Mouse (Mus musculus) neural tube, embryonic 12.5 days (tissue): ENCODE measurements around the gene F13a1. TPM values are rescaled to one million over a fixed set of nuclear protein-coding genes. Genes with fewer than 3 reads are reported as not detected.

Experiments used
- ATAC-seq: fragments of 200-750 bp; cut with Nextera tagmentation; 2 replicates; pipeline ENCODE4 v1.8.0; 2017; ENCODE audit warnings: low read depth, mild to moderate bottlenecking, moderate TSS enrichment, moderate library complexity; ENCODE audit not compliant: low FRiP score
- H3K27ac ChIP-seq: fragments of 300-500 bp; sonication (generic); 2 replicates; pipeline ENCODE4 v1.5.1; 2016
- H3K27me3 ChIP-seq: fragments of 300-500 bp; sonication (generic); replicated peaks from 2 replicates; pipeline ENCODE4 v1.6.1; 2016; ENCODE audit warnings: mild to moderate bottlenecking
- H3K36me3 ChIP-seq: fragments of 300-500 bp; sonication (generic); 2 replicates; pipeline ENCODE4 v1.6.1; 2016; ENCODE audit warnings: mild to moderate bottlenecking
- H3K4me1 ChIP-seq: fragments of 300-500 bp; sonication (generic); 2 replicates; pipeline ENCODE4 v1.6.1; 2016
- H3K4me2 ChIP-seq: fragments of 300-500 bp; sonication (generic); replicated peaks from 2 replicates; pipeline ENCODE4 v1.6.1; 2016; ENCODE audit warnings: mild to moderate bottlenecking
- H3K4me3 ChIP-seq: fragments of 300-500 bp; sonication (generic); 2 replicates; pipeline ENCODE4 v1.5.1; 2016
- H3K9ac ChIP-seq: fragments of 300-500 bp; sonication (generic); 2 replicates; pipeline ENCODE4 v1.6.1; 2016; ENCODE audit warnings: mild to moderate bottlenecking
- H3K9me3 ChIP-seq: fragments of 300-500 bp; sonication (generic); 2 replicates; pipeline ENCODE4 v1.6.1; 2016; ENCODE audit warnings: mild to moderate bottlenecking
- WGBS: fragments of 180-500 bp; shearing (Covaris S2); methylation state at CpG from one replicate; pipeline ENCODE4 v1.1.7; 2016; 5-methylcytosine and 5-hydroxymethylcytosine counted together
- polyA plus RNA-seq: library from polyadenylated mRNA; unstranded; fragments of >200 nt; fragmentation: Nextera tagmentation; extraction: Ambion mirVana; gene quantifications from 2 replicates; pipeline ENCODE4 v1.2.1, GENCODE M21; 2016

The F13a1 gene
- polyA plus RNA-seq, 1 experiment from 2014 or later = 8.6 TPM

DNA sequence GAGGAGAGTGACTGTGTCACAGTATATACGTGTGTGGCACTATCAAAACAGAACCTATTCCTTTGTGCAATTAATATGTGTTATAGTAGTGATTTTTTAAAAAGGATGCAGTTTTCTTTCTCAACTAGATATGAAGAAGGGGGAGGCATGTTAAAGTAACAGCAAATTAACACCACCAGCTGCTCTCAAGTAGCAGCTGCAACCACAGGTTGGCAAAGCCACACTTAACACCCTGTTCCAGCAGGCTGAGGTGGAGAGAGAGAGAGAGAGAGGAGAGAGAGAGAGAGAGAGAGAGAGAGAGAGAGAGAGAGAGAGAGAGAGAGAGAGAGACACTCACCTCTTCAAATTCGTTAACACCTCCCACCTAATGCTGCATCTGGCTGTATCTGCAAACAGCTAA lies 28.5 kb downstream of the F13a1 start:
- Histone ChIP-seq H3K27ac (no peak overlapping the region), H3K9me3 (no peaks in the 10 kb centered on the region), H3K4me3 (no peak overlapping the region), H3K27me3 (no peaks in the 10 kb centered on the region), H3K4me2 (no peak overlapping the region), H3K4me1 (no peaks in the 10 kb centered on the region), H3K9ac (no peak overlapping the region), H3K36me3 (no peaks in the 10 kb centered on the region)
- WGBS = 77% methylated on average over 2 of the region's 2 CpGs
- ATAC-seq = no peak

DNA sequence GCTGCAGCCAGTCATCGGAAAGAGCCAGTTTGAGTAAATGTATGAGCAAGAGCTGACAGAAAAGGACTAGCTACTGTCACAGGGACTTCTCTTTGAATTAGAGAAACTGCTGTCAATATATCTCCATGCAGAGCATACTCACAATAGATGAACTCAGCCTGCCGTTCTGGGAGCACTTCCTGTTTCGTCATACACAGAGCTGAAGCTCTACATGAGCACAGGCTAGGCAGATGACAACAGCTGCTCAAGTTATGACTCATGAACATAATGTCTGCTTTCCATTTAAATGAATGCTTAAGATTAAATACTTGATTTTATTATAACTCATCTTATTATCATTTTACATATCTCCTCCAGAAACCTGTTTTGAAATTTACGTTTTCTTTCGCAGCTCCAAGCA lies 39.3 kb downstream of the F13a1 start:
- Histone ChIP-seq H3K9me3 (no peaks in the 10 kb centered on the region), H3K27ac (no peak overlapping the region), H3K4me2 (no peak overlapping the region), H3K27me3 (no peaks in the 10 kb centered on the region), H3K4me1 (no peaks in the 10 kb centered on the region), H3K4me3 (no peak overlapping the region), H3K36me3 (no peaks in the 10 kb centered on the region), H3K9ac (no peak overlapping the region)
- ATAC-seq = no peak
- WGBS = 92% methylated on average over 5 of the region's 5 CpGs

DNA sequence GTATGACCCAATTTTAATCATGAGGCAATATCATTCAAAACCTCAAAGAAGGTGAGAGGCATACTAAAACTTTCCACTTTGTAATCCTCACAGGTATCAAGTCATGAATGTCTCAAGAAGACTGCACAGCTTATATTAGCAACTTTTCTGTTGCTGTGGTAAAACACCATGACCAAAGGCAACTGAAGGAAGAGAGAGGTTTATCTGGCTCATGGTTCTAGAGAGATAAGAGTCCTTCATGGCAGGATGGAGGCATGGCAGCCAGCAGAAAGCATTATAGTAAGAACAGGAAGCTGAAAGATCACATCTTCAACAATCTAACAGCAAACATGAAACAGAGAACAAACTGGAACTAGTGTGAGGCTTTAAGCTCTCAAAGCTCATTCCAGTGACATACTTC lies 43.8 kb downstream of the F13a1 start:
- no peak for ATAC-seq
- Histone ChIP-seq H3K27me3 (no peaks in the 10 kb centered on the region), H3K27ac (no peak overlapping the region), H3K9me3 (no peaks in the 10 kb centered on the region), H3K4me1 (no peaks in the 10 kb centered on the region), H3K36me3 (no peaks in the 10 kb centered on the region), H3K4me3 (no peak overlapping the region), H3K9ac (no peak overlapping the region), H3K4me2 (no peak overlapping the region)

DNA sequence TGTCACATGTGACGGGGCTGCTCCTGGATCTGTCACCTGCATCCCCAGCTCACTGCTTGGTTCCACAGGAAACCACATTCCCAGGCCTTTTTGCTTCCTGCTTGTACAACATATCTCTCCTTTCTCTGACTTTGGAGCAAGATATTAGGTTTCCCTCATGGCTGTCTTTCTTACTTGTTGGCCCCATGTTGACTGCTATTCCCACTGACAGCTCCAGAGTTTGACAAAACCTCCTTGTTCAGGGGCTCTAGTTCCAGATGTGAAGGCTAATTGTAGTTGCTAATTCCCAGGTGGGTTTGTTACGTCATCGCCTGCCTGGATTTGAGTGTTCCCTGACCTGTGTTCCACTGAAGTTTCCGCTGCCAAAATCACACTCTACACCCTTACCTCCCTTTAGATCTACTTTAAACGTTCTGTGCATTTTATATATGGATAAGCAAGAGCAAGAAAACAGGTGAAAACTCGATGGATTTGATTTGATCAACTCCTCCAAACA lies 50.8 kb downstream of the F13a1 start:
- Histone ChIP-seq H3K4me2 (no peak overlapping the region), H3K4me1 (no peaks in the 10 kb centered on the region), H3K4me3 (no peak overlapping the region), H3K27ac (no peak overlapping the region), H3K27me3 (no peaks in the 10 kb centered on the region), H3K9me3 (no peaks in the 10 kb centered on the region), H3K9ac (no peak overlapping the region), H3K36me3 (no peaks in the 10 kb centered on the region)
- ATAC-seq = no peak
- 84% methylated on average over 6 of the region's 6 CpGs for WGBS

DNA sequence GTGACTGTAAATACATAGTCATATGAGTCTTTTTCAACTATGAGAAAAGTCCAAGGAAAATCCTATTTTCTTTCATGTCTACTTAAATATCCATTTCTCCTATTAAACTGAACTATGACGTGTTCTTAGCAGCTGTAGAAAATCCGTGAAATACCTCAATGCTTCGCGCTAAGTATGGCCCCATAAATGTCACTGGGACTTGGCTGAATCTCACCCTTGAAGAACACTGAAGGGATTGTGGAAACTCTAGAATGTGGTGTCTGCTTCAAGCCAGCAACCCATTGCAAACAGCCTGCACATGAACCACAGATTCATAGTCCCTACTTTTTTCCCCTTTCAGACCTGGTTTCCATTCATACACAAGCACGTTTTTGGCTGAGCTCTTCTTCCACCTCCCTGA lies 56.5 kb downstream of the F13a1 start:
- 86% methylated on average over 5 of the region's 5 CpGs for WGBS

DNA sequence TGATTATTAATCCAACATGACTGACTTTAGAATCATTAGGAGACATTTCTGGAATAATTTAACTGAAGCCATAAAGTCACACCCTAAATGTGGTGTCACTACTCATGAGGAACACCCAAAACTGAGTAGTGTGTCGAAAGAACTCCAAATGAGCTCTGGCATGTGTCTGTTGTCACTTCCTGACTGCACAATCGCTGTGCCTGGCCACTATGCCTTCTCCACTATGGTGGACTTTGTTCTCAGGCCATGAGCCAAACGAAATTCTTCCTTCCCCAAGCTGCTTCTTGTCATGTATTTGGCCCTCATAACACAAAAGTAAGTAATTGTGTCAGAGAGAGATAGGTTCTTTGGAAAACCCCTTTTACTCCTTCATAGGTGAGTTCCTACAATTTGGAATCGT lies 61.7 kb downstream of the F13a1 start:
- H3K9me3 ChIP-seq = no peaks in the 10 kb centered on the region
- no peak overlapping the region for H3K4me3 ChIP-seq
- no peak overlapping the region for H3K27ac ChIP-seq
- no peaks in the 10 kb centered on the region for H3K27me3 ChIP-seq
- no peak for ATAC-seq
- no peak overlapping the region for H3K4me2 ChIP-seq
- WGBS = 85% methylated on average over 4 of the region's 4 CpGs
- no peaks in the 10 kb centered on the region for H3K4me1 ChIP-seq
- no peak overlapping the region for H3K9ac ChIP-seq
- no peaks in the 10 kb centered on the region for H3K36me3 ChIP-seq

More for the DNA sequence above, 56.5 kb downstream of the F13a1 start:
- Histone ChIP-seq H3K4me2 (no peak overlapping the region), H3K27ac (no peak overlapping the region), H3K9ac (no peak overlapping the region), H3K27me3 (no peaks in the 10 kb centered on the region), H3K9me3 (no peaks in the 10 kb centered on the region), H3K36me3 (no peaks in the 10 kb centered on the region), H3K4me1 (no peaks in the 10 kb centered on the region), H3K4me3 (no peak overlapping the region)
- ATAC-seq = no peak

DNA sequence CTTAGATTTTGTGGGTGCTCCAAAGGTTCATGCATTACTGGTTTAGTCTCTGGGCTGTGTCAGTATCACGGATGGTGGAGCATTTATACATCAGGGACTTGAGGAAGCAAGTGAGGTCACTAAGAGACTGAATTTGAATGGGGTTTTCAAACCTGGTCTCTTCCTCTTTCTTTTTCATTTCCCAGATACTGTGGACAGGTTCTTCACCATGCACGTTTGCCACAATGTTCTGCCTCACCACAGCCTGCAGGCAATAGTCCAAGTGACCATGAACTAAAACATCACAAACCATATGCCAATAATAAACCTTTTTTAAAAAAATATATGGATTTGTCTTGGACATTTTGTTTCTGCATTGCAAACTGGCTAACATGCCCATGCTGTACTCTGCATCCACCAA lies 77.0 kb downstream of the F13a1 start:
- Histone ChIP-seq H3K36me3 (no peaks in the 10 kb centered on the region), H3K4me1 (no peaks in the 10 kb centered on the region), H3K9ac (no peak overlapping the region), H3K27me3 (no peaks in the 10 kb centered on the region), H3K27ac (no peak overlapping the region), H3K4me2 (no peak overlapping the region), H3K4me3 (no peak overlapping the region), H3K9me3 (no peaks in the 10 kb centered on the region)
- ATAC-seq = no peak
- WGBS = 84% methylated on average over 2 of the region's 2 CpGs

DNA sequence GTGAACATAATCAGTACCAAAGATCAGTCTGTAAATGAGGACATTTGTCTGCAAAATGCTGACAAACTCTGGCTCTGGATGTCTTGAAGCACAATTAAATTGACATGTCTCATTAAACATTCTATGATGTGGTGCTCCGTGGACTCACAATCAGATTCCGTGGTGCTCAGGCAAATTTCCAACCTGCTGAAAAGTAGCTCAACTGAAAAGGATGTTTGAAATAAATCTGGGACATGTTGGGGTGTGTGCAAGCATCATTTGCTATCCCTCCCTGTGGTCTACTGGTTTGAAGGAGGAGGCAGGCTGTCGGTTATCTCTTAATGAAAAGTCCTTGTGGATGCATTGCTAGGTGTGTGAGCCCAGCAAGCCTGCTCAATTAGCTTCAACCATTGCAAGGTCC lies 77.8 kb downstream of the F13a1 start:
- Histone ChIP-seq H3K9ac (no peak overlapping the region), H3K4me2 (no peak overlapping the region), H3K27me3 (no peaks in the 10 kb centered on the region), H3K4me3 (no peak overlapping the region), H3K27ac (no peak overlapping the region), H3K4me1 (no peaks in the 10 kb centered on the region), H3K9me3 (no peaks in the 10 kb centered on the region), H3K36me3 (no peaks in the 10 kb centered on the region)
- 72% methylated on average over 3 of the region's 3 CpGs for WGBS
- no peak for ATAC-seq

DNA sequence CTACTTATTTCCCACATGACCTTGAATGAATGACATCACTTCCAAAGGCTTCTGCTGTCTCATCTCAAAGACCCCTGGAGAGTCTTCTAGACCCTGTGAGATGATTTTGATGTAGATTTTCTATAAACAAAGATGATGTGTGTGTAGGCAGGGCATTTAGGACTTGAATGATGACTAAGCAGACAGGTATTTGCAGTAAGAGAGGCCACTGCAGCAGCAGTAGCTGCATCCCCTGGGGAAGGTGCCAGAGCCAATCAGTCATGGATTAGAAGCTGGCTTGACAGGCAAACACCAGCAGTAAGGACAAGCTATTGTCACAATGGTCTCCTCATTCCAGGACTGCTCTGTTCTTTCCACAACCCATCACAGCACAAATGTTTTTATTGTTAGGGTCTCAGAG lies 87.1 kb downstream of the F13a1 start:
- no peak overlapping the region for H3K27ac ChIP-seq
- H3K9me3 ChIP-seq = no peaks in the 10 kb centered on the region
- no peak overlapping the region for H3K4me3 ChIP-seq
- H3K9ac ChIP-seq = no peak overlapping the region
- no peaks in the 10 kb centered on the region for H3K36me3 ChIP-seq
- no peaks in the 10 kb centered on the region for H3K27me3 ChIP-seq
- no peak overlapping the region for H3K4me2 ChIP-seq
- H3K4me1 ChIP-seq = no peaks in the 10 kb centered on the region
- no peak for ATAC-seq

DNA sequence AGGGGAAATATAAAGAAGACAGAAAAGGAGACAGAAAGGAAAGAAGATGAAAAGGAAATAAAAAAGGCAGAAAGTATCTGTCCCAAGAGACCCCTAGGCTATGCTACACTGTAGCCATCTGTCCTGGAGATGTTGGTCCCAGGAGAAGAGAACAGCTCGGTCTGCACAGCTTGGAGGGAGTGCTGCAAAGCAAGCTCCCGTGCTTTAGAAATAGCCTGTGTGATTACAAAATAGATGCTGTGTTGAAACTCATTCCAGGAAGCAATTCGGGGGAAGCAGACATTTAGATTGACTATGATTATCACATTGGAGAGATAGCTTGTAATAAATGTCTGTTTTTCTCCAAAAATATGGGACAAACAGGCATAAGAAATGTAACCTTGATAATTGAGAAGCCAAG lies 91.0 kb downstream of the F13a1 start:
- no peak overlapping the region for H3K27ac ChIP-seq
- no peaks in the 10 kb centered on the region for H3K36me3 ChIP-seq
- no peak overlapping the region for H3K4me3 ChIP-seq
- 64% methylated on average over 3 of the region's 3 CpGs for WGBS
- no peaks in the 10 kb centered on the region for H3K27me3 ChIP-seq
- no peak overlapping the region for H3K4me2 ChIP-seq
- H3K9ac ChIP-seq = no peak overlapping the region
- H3K9me3 ChIP-seq = no peaks in the 10 kb centered on the region
- no peak for ATAC-seq
- H3K4me1 ChIP-seq = no peaks in the 10 kb centered on the region

DNA sequence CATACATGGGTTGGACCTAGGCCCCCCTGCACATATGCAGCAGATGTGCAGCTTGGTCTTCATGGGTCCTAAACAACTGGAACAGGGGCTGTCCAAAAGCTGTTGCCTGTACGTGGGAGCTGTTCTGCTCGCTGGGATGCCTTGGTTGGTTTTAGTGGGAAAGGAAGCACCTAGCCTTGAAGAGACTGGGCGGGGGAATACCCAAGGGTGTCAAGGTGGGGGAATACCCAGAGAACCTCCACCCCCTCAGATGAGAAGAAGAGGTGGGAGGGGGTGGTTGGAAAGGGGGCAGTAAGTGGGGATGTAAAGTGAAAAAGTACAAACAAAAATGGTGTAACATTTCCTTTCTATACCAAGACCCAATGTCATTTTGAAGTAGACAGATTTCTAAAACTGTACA lies 95.1 kb downstream of the F13a1 start:
- Histone ChIP-seq H3K27me3 (no peaks in the 10 kb centered on the region), H3K27ac (no peak overlapping the region), H3K9me3 (no peaks in the 10 kb centered on the region), H3K4me3 (no peak overlapping the region), H3K4me1 (no peaks in the 10 kb centered on the region), H3K4me2 (no peak overlapping the region), H3K9ac (no peak overlapping the region), H3K36me3 (no peaks in the 10 kb centered on the region)
- WGBS = 88% methylated on average over 3 of the region's 3 CpGs
- no peak for ATAC-seq

DNA sequence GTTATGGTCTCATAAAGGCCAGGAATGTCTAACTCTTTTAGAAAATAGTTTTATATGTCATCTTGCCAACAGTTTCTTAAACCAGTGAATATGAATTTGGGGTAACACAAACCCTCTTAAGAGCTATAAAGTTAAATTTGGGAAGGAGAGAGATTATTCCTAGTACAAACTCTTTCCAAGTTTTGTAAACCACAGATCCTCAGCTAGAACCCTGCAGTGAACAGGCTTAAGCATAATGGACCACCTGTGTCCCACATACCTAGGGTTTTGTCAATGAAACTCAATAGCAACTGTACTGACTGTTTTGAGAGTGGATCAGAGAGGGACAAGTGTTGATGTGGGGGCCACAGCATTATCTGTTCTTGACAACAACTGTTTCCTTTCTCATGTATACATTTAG lies 96.4 kb downstream of the F13a1 start:
- no peaks in the 10 kb centered on the region for H3K9me3 ChIP-seq
- no peak overlapping the region for H3K9ac ChIP-seq
- H3K4me1 ChIP-seq = no peaks in the 10 kb centered on the region
- no peak for ATAC-seq
- no peaks in the 10 kb centered on the region for H3K36me3 ChIP-seq
- H3K4me2 ChIP-seq = no peak overlapping the region
- no peak overlapping the region for H3K27ac ChIP-seq
- H3K4me3 ChIP-seq = no peak overlapping the region
- no peaks in the 10 kb centered on the region for H3K27me3 ChIP-seq

DNA sequence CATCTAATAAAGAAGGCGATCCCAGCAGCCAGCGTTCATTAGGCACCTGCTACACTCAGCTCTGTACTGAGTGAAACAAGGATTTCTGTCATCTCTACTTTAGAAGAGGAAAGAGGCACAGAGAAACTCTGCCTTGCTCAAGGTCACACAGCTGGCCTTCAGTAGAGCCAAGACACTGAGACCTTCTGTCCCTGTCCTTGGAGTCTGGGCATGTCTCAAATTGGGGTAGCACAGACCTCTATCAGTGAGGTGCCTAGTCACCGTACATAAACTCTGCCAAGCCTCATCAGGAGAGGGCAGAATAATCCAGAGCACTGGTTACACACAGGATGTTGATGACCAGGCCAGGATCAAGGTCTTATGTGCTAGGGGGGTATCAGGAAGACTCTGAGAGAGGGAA lies 108.2 kb downstream of the F13a1 start:
- 74% methylated on average over 3 of the region's 3 CpGs for WGBS
- Histone ChIP-seq H3K27me3 (no peaks in the 10 kb centered on the region), H3K27ac (no peak overlapping the region), H3K4me2 (no peak overlapping the region), H3K9me3 (no peaks in the 10 kb centered on the region), H3K36me3 (no peaks in the 10 kb centered on the region), H3K4me1 (no peaks in the 10 kb centered on the region), H3K4me3 (no peak overlapping the region), H3K9ac (no peak overlapping the region)
- ATAC-seq = no peak

DNA sequence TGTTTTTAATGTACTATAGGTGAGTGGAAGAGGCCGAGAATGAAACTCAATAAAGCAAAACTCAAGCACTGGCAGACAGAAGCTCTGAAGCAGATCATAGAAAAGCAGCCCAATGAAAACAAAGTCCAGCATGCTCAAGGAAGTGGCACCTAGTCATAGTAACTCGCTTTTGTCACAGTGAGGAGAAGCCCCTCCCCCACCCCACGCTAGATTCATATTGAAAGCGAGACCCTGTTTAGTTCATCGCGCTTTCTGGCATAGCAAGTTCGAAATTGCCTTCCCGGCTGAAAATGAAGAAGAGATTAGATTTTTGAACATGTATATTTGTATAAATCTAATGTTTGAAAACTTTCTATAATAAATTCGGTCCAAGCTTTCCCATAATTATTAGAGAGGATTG lies 118.0 kb downstream of the F13a1 start:
- Histone ChIP-seq H3K9ac (no peak overlapping the region), H3K4me2 (no peak overlapping the region), H3K27me3 (no peaks in the 10 kb centered on the region), H3K4me1 (no peaks in the 10 kb centered on the region), H3K4me3 (no peak overlapping the region), H3K27ac (no peak overlapping the region), H3K36me3 (no peaks in the 10 kb centered on the region), H3K9me3 (no peaks in the 10 kb centered on the region)
- WGBS = 89% methylated on average over 9 of the region's 9 CpGs
- no peak for ATAC-seq
